Mouse (Mus musculus) heart, embryonic 16.5 days (tissue): Measurements from ENCODE around the gene Phf23. TPM values are rescaled to one million over a fixed set of nuclear protein-coding genes. Genes with fewer than 3 reads are reported as not detected.

Experiments
- ATAC-seq: fragments of 200-750 bp; cut with Nextera tagmentation; replicated peaks from 2 replicates; pipeline ENCODE4 v1.8.0; 2017; ENCODE audit warnings: moderate number of reproducible peaks; ENCODE audit not compliant: insufficient read depth, low FRiP score; ENCODE audit errors: extremely low read depth
- H3K27ac ChIP-seq: fragments of 300-500 bp; sonication (generic); 2 replicates; pipeline ENCODE4 v1.5.1; 2014; ENCODE audit warnings: mild to moderate bottlenecking, low read length, control low read depth, moderate library complexity
- H3K27me3 ChIP-seq: fragments of 300-500 bp; sonication (generic); 2 replicates; pipeline ENCODE4 v1.6.1; 2014; ENCODE audit warnings: low read length, mixed read lengths; ENCODE audit not compliant: control insufficient read depth, insufficient read depth
- H3K36me3 ChIP-seq: fragments of 300-500 bp; sonication (generic); 2 replicates; pipeline ENCODE4 v1.6.1; 2014; ENCODE audit not compliant: control insufficient read depth, insufficient read depth
- H3K4me1 ChIP-seq: fragments of 300-500 bp; sonication (generic); 2 replicates; pipeline ENCODE4 v1.6.1; 2014; ENCODE audit warnings: low read length, mixed read lengths; ENCODE audit not compliant: control insufficient read depth, insufficient read depth
- H3K4me2 ChIP-seq: fragments of 300-500 bp; sonication (generic); 2 replicates; pipeline ENCODE4 v1.6.1; 2014; ENCODE audit warnings: low read depth, mild to moderate bottlenecking, control low read depth, low read length
- H3K4me3 ChIP-seq: fragments of 300-500 bp; sonication (generic); 2 replicates; pipeline ENCODE4 v1.5.1; 2014; ENCODE audit warnings: mild to moderate bottlenecking, control low read depth, low read length
- H3K9ac ChIP-seq: fragments of 300-500 bp; sonication (generic); 2 replicates; pipeline ENCODE4 v1.6.1; 2014; ENCODE audit warnings: low read length, control low read depth
- H3K9me3 ChIP-seq: fragments of 300-500 bp; sonication (generic); replicated peaks from 2 replicates; pipeline ENCODE4 v1.6.1; 2016; ENCODE audit warnings: low read length; ENCODE audit not compliant: control insufficient read depth
- WGBS: fragments of 180-500 bp; shearing (Covaris S2); extraction: QIAGEN DNeasy Blood & Tissue Kit; methylation state at CpG from one replicate; pipeline ENCODE4 v1.1.7; 2014; 5-methylcytosine and 5-hydroxymethylcytosine counted together
- polyA plus RNA-seq: library from polyadenylated mRNA; unstranded; fragments of >200 nt; fragmentation: Nextera tagmentation; extraction: Ambion mirVana; gene quantifications from 2 replicates; pipeline ENCODE4 v1.2.1, GENCODE M21; 2015

The Phf23 gene
- polyA plus RNA-seq, 1 experiment from 2014 or later: 42.0 TPM

DNA sequence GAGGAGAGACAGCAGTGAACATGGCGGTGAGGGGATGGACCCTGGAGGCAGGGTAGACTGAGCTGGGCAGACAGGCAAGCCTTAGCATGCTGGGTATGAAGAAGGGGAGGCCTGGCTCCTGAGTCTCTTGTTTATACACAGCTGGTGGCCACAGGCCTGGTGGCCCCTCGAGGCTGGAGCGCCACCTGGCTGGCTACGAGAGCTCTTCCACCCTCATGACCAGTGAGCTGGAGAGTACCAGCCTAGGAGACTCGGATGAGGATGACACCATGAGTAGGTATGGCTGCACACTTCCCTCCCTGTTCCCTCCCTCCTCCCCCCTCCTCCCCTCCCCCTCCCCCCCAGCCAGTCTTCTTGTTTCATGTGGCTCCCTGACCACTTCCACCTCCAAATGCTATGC is 9.9 kb downstream of the Phf23 start:
- Histone ChIP-seq H3K27me3 (no peaks in the 10 kb centered on the region), H3K4me1 (peaks cover 21% of the 10 kb centered on the region), H3K9ac (no peak overlapping the region), H3K9me3 (no peaks in the 10 kb centered on the region), H3K4me2 (no peak overlapping the region), H3K4me3 (no peak overlapping the region), H3K27ac (no peak overlapping the region), H3K36me3 (peaks cover 52% of the 10 kb centered on the region)
- 67% methylated on average over 5 of the region's 5 CpGs for WGBS
- no peak for ATAC-seq

DNA sequence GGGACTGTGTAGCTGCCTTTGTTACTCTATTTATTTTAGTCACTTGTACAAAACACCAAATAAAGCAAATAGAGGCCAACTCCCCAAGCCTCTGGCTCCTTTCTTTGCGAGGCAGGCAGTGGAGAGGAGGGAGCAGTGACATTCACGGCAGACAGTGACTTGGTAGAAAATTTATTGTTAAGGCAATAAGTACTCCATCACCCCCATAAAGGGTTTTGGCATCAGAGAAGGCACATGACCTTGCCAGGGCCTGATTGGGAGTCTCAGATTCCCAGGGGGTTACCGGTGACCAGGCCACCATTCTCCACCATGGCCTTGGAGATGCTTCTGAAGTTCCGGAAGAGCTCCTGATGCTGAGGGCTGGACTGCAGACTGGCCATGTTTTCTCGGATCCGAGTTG is 14.5 kb downstream of the Phf23 start:
- no peak overlapping the region for H3K9ac ChIP-seq
- peaks cover 75% of the 10 kb centered on the region for H3K36me3 ChIP-seq
- peaks cover 10% of the 10 kb centered on the region for H3K4me1 ChIP-seq
- no peak overlapping the region for H3K27ac ChIP-seq
- no peak overlapping the region for H3K4me3 ChIP-seq
- no peaks in the 10 kb centered on the region for H3K9me3 ChIP-seq
- no peaks in the 10 kb centered on the region for H3K27me3 ChIP-seq
- no peak for ATAC-seq
- 83% methylated on average over 6 of the region's 6 CpGs for WGBS
- H3K4me2 ChIP-seq: no peak overlapping the region

DNA sequence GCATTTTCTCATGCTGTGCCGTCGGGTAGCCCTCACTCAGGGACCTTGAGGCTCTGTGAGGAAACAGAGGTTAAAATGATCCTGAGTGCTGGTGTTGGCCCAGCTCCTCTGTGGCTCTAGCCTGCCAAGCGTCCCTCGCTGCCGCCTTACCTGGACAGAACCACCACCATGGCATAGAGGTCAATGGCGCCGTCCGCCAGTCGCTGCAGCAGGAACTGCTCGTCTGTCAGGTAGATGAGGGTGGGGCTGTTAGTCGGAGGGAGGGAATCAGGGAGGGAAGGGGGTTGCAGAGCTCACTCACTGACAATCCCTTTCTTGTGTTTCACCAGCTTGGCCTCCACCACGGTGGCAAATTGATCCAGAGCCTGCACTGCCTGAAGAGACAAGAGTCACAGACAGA is 15.0 kb downstream of the Phf23 start:
- ATAC-seq: no peak
- 84% methylated on average over 12 of the region's 12 CpGs for WGBS
- peaks cover 13% of the 10 kb centered on the region for H3K4me1 ChIP-seq
- H3K27me3 ChIP-seq: no peaks in the 10 kb centered on the region
- H3K4me2 ChIP-seq: no peak overlapping the region
- peaks cover 71% of the 10 kb centered on the region for H3K36me3 ChIP-seq
- H3K4me3 ChIP-seq: no peak overlapping the region
- no peak overlapping the region for H3K27ac ChIP-seq
- H3K9ac ChIP-seq: no peak overlapping the region
- H3K9me3 ChIP-seq: no peaks in the 10 kb centered on the region

DNA sequence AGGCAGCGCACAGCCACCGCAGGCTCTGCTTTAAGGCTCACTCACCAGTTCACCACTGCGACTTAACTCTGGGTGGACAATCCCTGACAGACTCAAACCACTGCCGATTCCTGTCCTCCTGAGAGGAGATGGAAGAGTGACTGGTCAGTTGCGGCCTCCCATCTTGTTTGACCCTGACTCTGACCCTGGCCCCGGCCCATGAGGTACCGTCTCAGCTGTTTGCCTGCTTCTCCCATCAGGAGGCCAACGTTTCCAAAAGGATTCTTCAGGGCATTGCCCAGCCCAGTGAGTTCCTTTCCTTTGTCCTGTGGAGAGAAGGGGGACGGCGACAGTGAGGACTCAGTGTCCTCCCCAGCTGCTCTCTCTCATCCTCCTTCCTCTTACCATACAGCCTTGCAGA is 15.4 kb downstream of the Phf23 start:
- Histone ChIP-seq H3K27me3 (no peaks in the 10 kb centered on the region), H3K9me3 (no peaks in the 10 kb centered on the region), H3K27ac (no peak overlapping the region), H3K4me1 (peaks cover 13% of the 10 kb centered on the region), H3K4me2 (no peak overlapping the region), H3K36me3 (peaks cover 68% of the 10 kb centered on the region), H3K9ac (no peak overlapping the region), H3K4me3 (no peak overlapping the region)
- WGBS: 89% methylated on average over 10 of the region's 10 CpGs
- ATAC-seq: no peak

DNA sequence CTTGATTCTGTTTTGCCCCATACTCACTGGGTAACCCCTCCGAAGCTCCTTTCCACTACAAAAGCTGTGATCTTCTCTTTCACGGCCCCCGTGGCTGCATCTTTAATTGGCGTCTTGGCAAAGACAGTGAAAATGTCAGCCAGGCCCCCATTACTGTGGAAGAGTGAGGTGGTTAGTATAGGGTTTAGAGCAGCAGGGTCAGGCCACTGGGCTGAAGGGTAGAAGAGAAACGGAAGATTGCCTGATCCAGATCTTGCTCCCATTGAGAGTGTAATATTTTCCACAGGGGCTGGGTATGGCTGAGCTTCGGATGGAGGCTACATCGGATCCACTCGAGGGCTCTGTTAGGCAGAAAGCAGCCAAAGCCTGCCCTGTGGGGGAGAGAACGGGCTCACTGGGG is 17.4 kb downstream of the Phf23 start:
- H3K36me3 ChIP-seq: peaks cover 50% of the 10 kb centered on the region
- no peaks in the 10 kb centered on the region for H3K9me3 ChIP-seq
- H3K4me1 ChIP-seq: peaks cover 20% of the 10 kb centered on the region
- H3K4me3 ChIP-seq: no peak overlapping the region
- WGBS: 83% methylated on average over 9 of the region's 9 CpGs
- no peaks in the 10 kb centered on the region for H3K27me3 ChIP-seq
- no peak for ATAC-seq
- no peak overlapping the region for H3K4me2 ChIP-seq
- no peak overlapping the region for H3K9ac ChIP-seq
- H3K27ac ChIP-seq: no peak overlapping the region

DNA sequence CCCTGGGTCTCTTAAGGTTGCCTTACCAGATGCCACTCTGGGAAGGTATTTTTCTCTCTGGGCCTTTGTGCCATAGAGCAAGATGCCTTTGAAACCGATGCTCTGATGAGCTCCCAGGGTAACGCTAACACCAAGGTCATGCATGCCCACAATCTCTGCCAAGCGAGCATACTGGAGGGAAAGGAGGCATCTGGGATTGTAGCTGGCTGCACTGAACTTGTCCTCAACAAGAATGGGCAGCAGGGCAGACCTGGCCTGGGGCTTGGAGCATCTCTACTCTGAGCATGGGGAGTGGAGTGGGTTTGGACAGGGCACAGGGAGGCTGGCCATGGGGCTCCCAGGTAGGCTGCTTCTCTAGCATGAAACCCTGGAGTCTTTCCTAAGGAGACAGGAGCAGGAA is 17.8 kb downstream of the Phf23 start:
- no peaks in the 10 kb centered on the region for H3K9me3 ChIP-seq
- no peak overlapping the region for H3K4me3 ChIP-seq
- peaks cover 45% of the 10 kb centered on the region for H3K36me3 ChIP-seq
- peaks cover 23% of the 10 kb centered on the region for H3K4me1 ChIP-seq
- no peak overlapping the region for H3K27ac ChIP-seq
- WGBS: 80% methylated on average over 3 of the region's 3 CpGs
- no peaks in the 10 kb centered on the region for H3K27me3 ChIP-seq
- ATAC-seq: no peak
- H3K9ac ChIP-seq: no peak overlapping the region
- no peak overlapping the region for H3K4me2 ChIP-seq

DNA sequence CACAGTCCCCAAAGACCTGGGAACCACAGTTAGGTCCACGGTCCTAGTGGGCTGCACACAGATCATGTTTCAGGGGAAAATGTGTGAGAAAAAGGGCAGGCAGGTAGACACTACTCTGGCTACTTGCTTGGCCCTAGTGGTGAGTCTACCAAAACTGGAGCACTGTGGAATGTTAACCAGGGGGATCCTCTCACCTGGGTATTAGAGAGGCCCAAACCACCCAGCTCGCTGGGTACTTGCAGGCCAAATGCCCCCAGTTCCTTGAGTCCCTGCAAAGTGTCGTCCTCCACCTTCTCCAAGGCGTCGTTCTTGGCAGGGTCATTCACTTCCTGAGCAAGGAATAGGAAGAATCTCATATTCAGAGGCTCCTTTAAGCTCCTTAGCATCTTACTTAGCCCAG is 18.5 kb downstream of the Phf23 start:
- Histone ChIP-seq H3K9ac (peak overlapping the region; percentile 85), H3K27ac (no peak overlapping the region), H3K9me3 (no peaks in the 10 kb centered on the region), H3K4me3 (peak overlapping the region; percentile 85), H3K36me3 (peaks cover 39% of the 10 kb centered on the region), H3K27me3 (no peaks in the 10 kb centered on the region), H3K4me1 (peaks cover 27% of the 10 kb centered on the region), H3K4me2 (peak overlapping the region; percentile 66)
- WGBS: 52% methylated on average over 5 of the region's 5 CpGs
- ATAC-seq: no peak

DNA sequence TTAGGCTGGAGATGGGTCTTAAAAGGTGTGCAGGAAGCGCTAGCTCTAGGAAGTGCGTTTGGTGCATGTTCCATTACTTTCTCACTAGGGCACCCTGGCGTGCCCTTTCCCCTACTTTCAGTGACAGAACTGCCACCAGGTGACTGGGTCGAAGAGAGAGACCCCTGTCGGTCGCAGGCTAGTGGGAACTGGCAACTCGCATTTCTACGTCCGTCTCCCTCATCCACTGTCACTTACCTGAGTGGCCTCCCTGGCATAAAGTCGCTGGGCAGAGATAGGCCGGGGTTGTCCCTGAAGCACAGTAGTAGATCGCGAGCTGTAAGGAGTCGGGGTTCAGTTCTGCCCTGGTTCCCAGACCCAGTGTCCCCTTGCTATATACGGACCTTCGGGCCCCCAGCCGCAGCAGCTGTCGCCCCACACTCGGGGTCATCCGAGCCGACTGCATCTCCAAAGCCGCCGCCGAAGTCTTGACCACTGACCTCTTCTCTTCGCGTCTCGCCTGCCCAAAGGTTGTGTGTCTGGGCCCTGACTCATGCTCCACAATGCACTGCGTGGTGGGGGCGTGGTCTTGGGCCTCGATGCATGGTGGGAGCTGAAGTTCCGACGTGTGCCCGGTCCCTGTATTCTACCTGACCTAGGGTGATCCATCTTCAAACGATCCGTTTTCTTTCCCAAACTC is 19.4 kb downstream of the Phf23 start, which contains the start of gene Acadvl:
TSS of gene Acadvl (minus strand) at position 532 of the 679 bp plus-strand sequence.
- Histone ChIP-seq H3K9ac (peak within 1 kb of the TSS; percentile 85), H3K4me3 (peak within 1 kb of the TSS; percentile 85), H3K4me2 (peak within 1 kb of the TSS; percentile 66), H3K36me3 (peaks cover 30% of the 10 kb centered on the region), H3K27ac (peak within 1 kb of the TSS; percentile 84), H3K27me3 (no peaks in the 10 kb centered on the region), H3K9me3 (no peaks in the 10 kb centered on the region), H3K4me1 (peaks cover 32% of the 10 kb centered on the region)
- ATAC-seq: peak; percentile 85
- under 1% methylated on average over 35 of the region's 35 CpGs for WGBS

DNA sequence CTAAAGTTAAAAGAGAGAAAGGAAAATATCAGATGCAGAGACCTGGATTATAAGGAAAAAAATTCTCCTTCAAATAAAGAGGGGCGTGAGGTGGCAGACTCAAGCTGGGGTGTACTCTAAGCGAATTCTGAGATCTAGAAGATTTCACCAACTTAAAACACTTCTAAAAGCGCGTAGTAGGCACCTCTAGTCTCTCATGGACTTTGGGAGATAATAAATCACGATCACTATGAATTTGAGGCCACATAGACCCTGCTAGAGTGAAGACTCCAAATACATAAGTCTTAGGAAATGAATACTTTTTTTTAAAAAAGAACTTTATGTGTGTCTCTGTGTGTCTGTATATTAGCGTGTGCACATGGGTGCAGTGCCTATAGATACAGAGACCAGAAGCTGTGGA is 20.1 kb downstream of the Phf23 start:
- H3K27me3 ChIP-seq: no peaks in the 10 kb centered on the region
- H3K4me3 ChIP-seq: no peak overlapping the region; the same call in 1 of the 2 replicates
- ATAC-seq: no peak
- H3K36me3 ChIP-seq: peaks cover 23% of the 10 kb centered on the region
- peaks cover 39% of the 10 kb centered on the region for H3K4me1 ChIP-seq
- peak overlapping the region; percentile 85 for H3K9ac ChIP-seq
- H3K9me3 ChIP-seq: no peaks in the 10 kb centered on the region
- 58% methylated on average over 6 of the region's 6 CpGs for WGBS
- peak overlapping the region; percentile 66 for H3K4me2 ChIP-seq
- H3K27ac ChIP-seq: no peak overlapping the region
